Mouse (Mus musculus) forebrain, embryonic 14.5 days (tissue): ENCODE measurements around the gene Zfp1. TPM values are rescaled to one million over a fixed set of nuclear protein-coding genes. Genes with fewer than 3 reads are reported as not detected.

Source experiments
- ATAC-seq: fragments of 200-750 bp; cut with Nextera tagmentation; 2 replicates; pipeline ENCODE4 v1.8.0; 2017; ENCODE audit warnings: mild to moderate bottlenecking, moderate library complexity
- DNase-seq: peaks from one replicate; pipeline ENCODE4 v3.0.0-alpha.2; 2015; ENCODE audit warnings: low spot score
- H3K27ac ChIP-seq: fragments of 300-500 bp; sonication (generic); 2 replicates; pipeline ENCODE4 v1.5.1; 2014; ENCODE audit warnings: low read depth, mild to moderate bottlenecking, control low read depth, low read length, moderate library complexity
- H3K27me3 ChIP-seq: fragments of 300-500 bp; sonication (generic); replicated peaks from 2 replicates; pipeline ENCODE4 v1.6.1; 2014; ENCODE audit warnings: low read length, control low read depth, mixed read lengths; ENCODE audit not compliant: control insufficient read depth, insufficient read depth
- H3K36me3 ChIP-seq: fragments of 300-500 bp; sonication (generic); 2 replicates; pipeline ENCODE4 v1.6.1; 2014; ENCODE audit warnings: low read length, control low read depth; ENCODE audit not compliant: control insufficient read depth, insufficient read depth
- H3K4me1 ChIP-seq: fragments of 300-500 bp; sonication (generic); 2 replicates; pipeline ENCODE4 v1.6.1; 2014; ENCODE audit warnings: antibody characterized with exemption, low read length, control low read depth; ENCODE audit not compliant: control insufficient read depth, insufficient read depth
- H3K4me2 ChIP-seq: fragments of 300-500 bp; sonication (generic); 2 replicates; pipeline ENCODE4 v1.6.1; 2014; ENCODE audit warnings: mild to moderate bottlenecking, control low read depth, low read length
- H3K4me3 ChIP-seq: fragments of 300-500 bp; sonication (generic); 2 replicates; pipeline ENCODE4 v1.5.1; 2014; ENCODE audit warnings: low read depth, low read length, control low read depth
- H3K9ac ChIP-seq: fragments of 300-500 bp; sonication (generic); 2 replicates; pipeline ENCODE4 v1.6.1; 2014; ENCODE audit warnings: mild to moderate bottlenecking, low read length, control low read depth, moderate library complexity
- H3K9me3 ChIP-seq: fragments of 300-500 bp; sonication (generic); replicated peaks from 2 replicates; pipeline ENCODE4 v1.6.1; 2016; ENCODE audit warnings: low read length, control low read depth, mixed read lengths; ENCODE audit not compliant: control insufficient read depth
- WGBS: fragments of 180-500 bp; shearing (Covaris S2); extraction: QIAGEN DNeasy Blood & Tissue Kit; methylation state at CpG from one replicate; pipeline ENCODE4 v1.1.7; 2014; 5-methylcytosine and 5-hydroxymethylcytosine counted together
- polyA plus RNA-seq: library from polyadenylated mRNA; unstranded; fragments of >200 nt; fragmentation: Nextera tagmentation; extraction: Ambion mirVana; gene quantifications from 2 replicates; pipeline ENCODE4 v1.2.1, GENCODE M21; 2014

The Zfp1 gene
- polyA plus RNA-seq, 1 experiment from 2014 or later, result 26.1 TPM

DNA sequence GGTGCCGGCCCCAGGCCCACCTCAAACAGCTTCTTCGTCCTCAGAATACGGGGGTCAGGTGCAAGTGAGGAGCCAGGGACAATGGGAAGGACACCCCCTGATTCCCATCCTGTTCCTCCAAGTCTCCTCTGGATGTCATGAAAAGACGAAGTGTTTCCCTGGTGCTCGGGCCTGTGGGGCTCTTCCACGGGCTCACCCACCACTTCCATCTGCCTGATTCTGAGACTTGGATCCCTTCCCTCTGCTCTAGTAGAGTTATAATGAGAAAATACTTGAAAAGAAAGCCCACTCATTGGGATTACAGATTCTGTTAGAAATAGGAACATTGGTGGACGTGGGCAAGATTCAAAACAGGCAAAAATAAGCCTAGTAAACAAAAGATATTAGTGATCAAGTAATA, 35.6 kb downstream of the Zfp1 start:
- H3K36me3 ChIP-seq, result no peaks in the 10 kb centered on the region
- no peak overlapping the region for H3K9ac ChIP-seq
- no peak overlapping the region for H3K4me2 ChIP-seq
- H3K4me3 ChIP-seq, result no peak overlapping the region
- no peaks in the 10 kb centered on the region for H3K4me1 ChIP-seq
- 88% methylated on average over 7 of the region's 7 CpGs for WGBS
- no peak for ATAC-seq
- H3K27me3 ChIP-seq, result no peaks in the 10 kb centered on the region
- no peaks in the 10 kb centered on the region for H3K9me3 ChIP-seq
- no peak overlapping the region for H3K27ac ChIP-seq
- DNase-seq, result no peak

DNA sequence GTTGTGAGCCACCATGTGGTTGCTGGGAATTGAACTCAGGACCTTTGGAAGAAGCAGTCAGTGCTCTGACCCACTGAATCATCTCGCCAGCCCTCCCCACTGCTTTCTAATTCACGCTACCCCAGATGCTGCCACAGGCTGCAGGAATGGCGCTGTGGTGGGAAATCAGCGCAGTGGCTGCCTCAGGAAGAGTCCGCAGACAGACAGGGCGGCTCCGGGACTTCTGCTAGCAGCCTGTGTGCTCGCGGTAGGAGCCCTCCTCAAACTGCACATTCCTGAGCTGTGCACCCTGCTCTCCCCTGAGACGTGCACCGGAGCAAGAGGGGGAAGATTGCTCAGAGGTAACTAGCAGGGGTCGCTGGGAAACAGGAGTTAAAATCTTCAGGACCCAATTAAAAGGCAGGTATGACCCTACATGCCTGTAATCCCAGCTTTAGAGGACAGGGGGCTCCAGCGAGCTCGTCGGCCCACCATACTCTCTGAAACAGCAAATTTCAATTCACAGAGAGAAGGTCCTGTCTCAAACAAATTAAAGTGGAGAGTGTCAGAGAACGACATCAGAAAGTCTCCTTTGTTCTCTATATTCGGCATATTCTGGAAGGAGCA, 37.3 kb downstream of the Zfp1 start:
- 40% methylated on average over 17 of the region's 17 CpGs for WGBS

DNA sequence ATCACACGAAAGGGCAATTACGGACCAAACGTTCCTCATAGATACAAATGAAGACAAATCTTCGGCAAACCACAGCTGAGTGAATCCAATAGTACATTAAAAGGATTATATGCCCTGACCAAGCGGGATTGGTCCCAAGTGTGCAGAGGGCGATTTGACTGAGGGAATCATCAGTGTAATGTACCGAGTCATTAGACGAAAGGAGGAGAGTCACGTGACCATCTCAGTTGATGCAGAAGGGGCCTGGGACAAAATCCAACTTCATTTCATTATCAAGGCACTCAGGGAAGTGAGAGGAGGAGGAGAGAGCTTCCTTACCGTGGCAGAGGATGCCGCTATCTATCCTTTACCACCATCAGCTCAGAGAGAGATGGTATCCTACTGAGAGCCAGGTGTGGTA, 38.0 kb downstream of the Zfp1 start:
- WGBS, result 76% methylated on average over 11 of the region's 11 CpGs
- no peaks in the 10 kb centered on the region for H3K4me1 ChIP-seq
- H3K9me3 ChIP-seq, result no peaks in the 10 kb centered on the region
- no peak overlapping the region for H3K4me2 ChIP-seq
- no peaks in the 10 kb centered on the region for H3K36me3 ChIP-seq
- H3K9ac ChIP-seq, result no peak overlapping the region
- no peaks in the 10 kb centered on the region for H3K27me3 ChIP-seq
- DNase-seq, result peak; percentile 49
- no peak for ATAC-seq
- H3K27ac ChIP-seq, result no peak overlapping the region
- no peak overlapping the region for H3K4me3 ChIP-seq

More for the DNA sequence above, 37.3 kb downstream of the Zfp1 start:
- H3K9me3 ChIP-seq, result no peaks in the 10 kb centered on the region
- no peak overlapping the region for H3K4me3 ChIP-seq
- H3K27ac ChIP-seq, result no peak overlapping the region
- H3K4me1 ChIP-seq, result no peaks in the 10 kb centered on the region
- H3K9ac ChIP-seq, result no peak overlapping the region
- H3K36me3 ChIP-seq, result no peaks in the 10 kb centered on the region
- ATAC-seq, result peak; percentile 26; the same call in 1 of the 2 replicates
- no peaks in the 10 kb centered on the region for H3K27me3 ChIP-seq
- no peak for DNase-seq
- no peak overlapping the region for H3K4me2 ChIP-seq

DNA sequence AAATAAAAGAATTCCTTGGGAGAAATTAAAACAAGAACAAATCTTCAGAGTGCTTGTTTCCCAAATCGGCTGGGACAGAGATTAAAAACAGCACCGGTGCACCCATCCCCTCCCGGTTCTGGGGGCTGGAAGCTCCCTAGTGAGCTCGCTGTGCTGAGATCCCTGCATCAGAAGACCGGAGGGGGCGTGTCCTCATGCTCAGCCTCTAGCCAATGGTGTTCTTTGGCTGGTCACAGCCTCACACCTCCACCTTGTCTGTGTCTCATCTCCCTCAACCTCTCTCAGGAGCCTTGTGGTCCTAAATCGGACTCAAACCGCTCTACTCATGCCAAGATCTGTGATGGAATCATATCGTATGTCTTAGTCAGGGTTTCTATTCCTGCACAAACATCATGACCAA, 39.3 kb downstream of the Zfp1 start:
- WGBS, result 38% methylated on average over 9 of the region's 9 CpGs
- ATAC-seq, result no peak

DNA sequence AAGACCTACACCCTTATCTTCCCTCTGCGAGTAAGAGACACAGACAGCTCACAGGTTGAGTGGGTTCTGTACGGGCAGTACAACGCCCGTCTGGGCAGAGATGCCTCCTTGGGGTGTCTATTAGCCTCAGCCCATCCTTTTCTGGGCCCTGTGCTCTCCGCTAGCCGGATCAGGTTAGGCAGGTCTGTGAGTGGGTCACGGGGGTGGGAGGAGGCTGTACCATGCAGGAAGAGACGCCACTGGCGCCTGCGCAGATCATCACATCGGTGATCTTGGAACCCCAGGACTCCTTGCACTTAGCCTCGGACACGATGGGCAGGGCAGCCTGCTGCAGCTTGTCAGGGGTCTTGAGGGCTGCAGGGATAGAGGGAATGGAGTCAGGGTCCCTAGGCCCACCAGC, 43.7 kb downstream of the Zfp1 start:
- Histone ChIP-seq H3K36me3 (no peaks in the 10 kb centered on the region), H3K9me3 (no peaks in the 10 kb centered on the region), H3K9ac (no peak overlapping the region), H3K4me2 (no peak overlapping the region), H3K4me3 (no peak overlapping the region), H3K27ac (no peak overlapping the region), H3K4me1 (no peaks in the 10 kb centered on the region), H3K27me3 (no peaks in the 10 kb centered on the region)
- ATAC-seq, result no peak
- DNase-seq, result no peak
- 80% methylated on average over 13 of the region's 13 CpGs for WGBS

More for the DNA sequence above, 39.3 kb downstream of the Zfp1 start:
- no peak overlapping the region for H3K27ac ChIP-seq
- no peaks in the 10 kb centered on the region for H3K27me3 ChIP-seq
- H3K9ac ChIP-seq, result no peak overlapping the region
- H3K4me2 ChIP-seq, result no peak overlapping the region
- H3K36me3 ChIP-seq, result no peaks in the 10 kb centered on the region
- no peak overlapping the region for H3K4me3 ChIP-seq
- H3K9me3 ChIP-seq, result no peaks in the 10 kb centered on the region
- no peaks in the 10 kb centered on the region for H3K4me1 ChIP-seq
- no peak for DNase-seq

DNA sequence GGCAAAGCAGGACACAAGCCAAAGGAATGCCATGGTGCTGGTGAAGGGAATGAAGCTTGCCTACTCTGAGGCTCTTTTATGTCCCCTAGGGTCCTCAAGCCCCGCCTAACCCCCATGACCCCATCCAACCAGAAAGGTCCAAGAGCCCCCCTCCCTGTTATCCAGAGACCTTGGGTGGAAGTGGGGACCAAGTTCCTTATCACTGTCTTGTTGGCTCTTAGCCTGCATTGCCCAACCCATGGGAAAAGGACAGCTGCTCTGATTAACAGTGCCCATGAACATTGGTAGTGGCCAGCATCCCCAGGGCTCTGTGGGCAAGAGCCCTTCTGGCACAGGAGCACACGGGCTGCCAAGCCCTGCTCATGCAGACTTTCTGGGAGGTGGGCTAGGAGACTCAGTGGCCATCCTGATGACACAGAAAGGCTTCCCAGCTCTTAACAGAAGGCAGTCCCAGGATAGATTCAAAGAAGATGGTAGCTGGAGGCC, 47.8 kb downstream of the Zfp1 start, which contains the start of gene Ctrb1:
Gene Ctrb1, minus strand, starts transcription at position 51 of the 486 bp plus-strand sequence.
- Histone ChIP-seq H3K9me3 (no peaks in the 10 kb centered on the region), H3K4me2 (no peak within 1 kb of the TSS), H3K36me3 (no peaks in the 10 kb centered on the region), H3K4me3 (no peak within 1 kb of the TSS), H3K9ac (no peak within 1 kb of the TSS), H3K4me1 (no peaks in the 10 kb centered on the region), H3K27ac (no peak within 1 kb of the TSS), H3K27me3 (no peaks in the 10 kb centered on the region)
- DNase-seq (no peak), ATAC-seq (no peak)
- 86% methylated on average over 2 of the region's 2 CpGs for WGBS

DNA sequence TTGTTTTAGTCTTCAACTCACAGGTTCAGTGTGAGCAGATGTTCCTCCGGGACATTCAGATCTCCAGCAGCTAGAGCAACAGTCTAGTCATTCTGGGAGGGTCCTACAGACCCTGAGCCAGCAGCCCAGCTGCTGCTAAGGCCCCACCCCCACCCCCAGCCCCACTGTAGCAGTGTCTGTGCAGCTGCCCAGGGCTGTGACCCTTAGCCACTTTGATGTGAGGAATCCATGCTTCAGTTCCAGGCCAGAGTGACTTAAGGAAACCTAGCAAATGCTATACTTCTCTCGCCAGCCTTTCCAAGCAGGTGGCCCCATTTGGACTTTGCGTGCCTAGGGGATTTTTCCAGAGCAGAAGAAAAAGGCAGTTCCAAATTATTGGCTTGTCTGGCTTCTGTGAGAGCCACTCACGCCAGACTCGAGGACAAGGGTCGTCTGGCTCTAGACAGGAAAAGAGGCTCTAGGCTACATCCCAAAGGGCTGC, 50.1 kb downstream of the Zfp1 start:
- Histone ChIP-seq H3K9me3 (no peaks in the 10 kb centered on the region), H3K27ac (no peak overlapping the region), H3K4me1 (no peaks in the 10 kb centered on the region), H3K4me3 (no peak overlapping the region), H3K4me2 (no peak overlapping the region), H3K36me3 (no peaks in the 10 kb centered on the region), H3K9ac (no peak overlapping the region), H3K27me3 (no peaks in the 10 kb centered on the region)
- DNase-seq (no peak), ATAC-seq (no peak)
- 85% methylated on average over 6 of the region's 6 CpGs for WGBS

DNA sequence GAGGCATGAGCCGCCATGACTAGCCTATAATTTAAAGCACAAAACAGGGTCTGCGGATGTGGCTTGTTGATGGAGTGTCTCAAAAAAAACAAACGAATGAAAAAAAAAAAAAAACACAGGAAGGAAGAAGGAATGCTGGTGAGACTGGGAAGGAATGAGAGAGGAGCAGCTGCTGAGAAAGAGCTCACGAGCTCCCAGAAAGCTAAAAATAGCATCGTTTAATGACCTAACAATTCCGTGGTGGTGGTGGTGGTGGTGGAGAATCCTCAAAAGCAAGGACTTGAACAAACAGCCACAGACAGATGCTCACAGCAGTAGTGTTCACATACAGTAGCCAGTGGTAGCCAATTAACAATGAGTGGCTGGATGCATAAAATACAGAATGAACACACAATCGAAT, 52.2 kb downstream of the Zfp1 start:
- 69% methylated on average over 7 of the region's 7 CpGs for WGBS
- no peak overlapping the region for H3K27ac ChIP-seq
- DNase-seq, result no peak

DNA sequence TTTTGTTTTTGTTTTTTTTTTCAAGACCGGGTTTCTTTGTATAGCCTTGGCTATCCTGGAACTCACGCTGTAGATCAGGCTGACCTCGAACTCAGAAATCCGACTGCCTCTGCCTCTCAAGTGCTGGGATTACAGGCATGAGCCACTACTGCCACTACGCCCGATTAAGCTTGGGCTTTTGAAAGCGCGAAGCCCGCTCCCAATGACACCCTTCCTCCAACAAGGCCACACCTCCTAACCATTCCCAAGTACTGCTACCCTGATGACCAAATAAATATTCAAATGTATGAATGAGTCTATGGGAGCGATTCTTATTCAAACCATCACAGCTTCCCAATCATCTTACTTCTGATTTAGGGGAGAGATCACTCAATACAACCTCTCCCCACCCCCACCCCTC, 54.5 kb downstream of the Zfp1 start:
- 82% methylated on average over 10 of the region's 10 CpGs for WGBS
- no peak overlapping the region for H3K9ac ChIP-seq

More for the DNA sequence above, 52.2 kb downstream of the Zfp1 start:
- Histone ChIP-seq H3K4me2 (no peak overlapping the region), H3K27me3 (no peaks in the 10 kb centered on the region), H3K4me1 (no peaks in the 10 kb centered on the region), H3K4me3 (no peak overlapping the region), H3K9ac (no peak overlapping the region), H3K9me3 (no peaks in the 10 kb centered on the region), H3K36me3 (no peaks in the 10 kb centered on the region)
- no peak for ATAC-seq

More for the DNA sequence above, 54.5 kb downstream of the Zfp1 start:
- Histone ChIP-seq H3K4me1 (no peaks in the 10 kb centered on the region), H3K36me3 (no peaks in the 10 kb centered on the region), H3K27me3 (no peaks in the 10 kb centered on the region), H3K9me3 (no peaks in the 10 kb centered on the region), H3K27ac (no peak overlapping the region), H3K4me2 (no peak overlapping the region), H3K4me3 (no peak overlapping the region)
- DNase-seq, result no peak
- ATAC-seq, result no peak
